Mouse (Mus musculus): ENCODE measurements around the gene Hyal3. TPM values are rescaled to one million over a fixed set of nuclear protein-coding genes. Genes with fewer than 3 reads are reported as not detected.

Gene Hyal3
- polyA plus RNA-seq, 1 experiment = 1.6 TPM

DNA sequence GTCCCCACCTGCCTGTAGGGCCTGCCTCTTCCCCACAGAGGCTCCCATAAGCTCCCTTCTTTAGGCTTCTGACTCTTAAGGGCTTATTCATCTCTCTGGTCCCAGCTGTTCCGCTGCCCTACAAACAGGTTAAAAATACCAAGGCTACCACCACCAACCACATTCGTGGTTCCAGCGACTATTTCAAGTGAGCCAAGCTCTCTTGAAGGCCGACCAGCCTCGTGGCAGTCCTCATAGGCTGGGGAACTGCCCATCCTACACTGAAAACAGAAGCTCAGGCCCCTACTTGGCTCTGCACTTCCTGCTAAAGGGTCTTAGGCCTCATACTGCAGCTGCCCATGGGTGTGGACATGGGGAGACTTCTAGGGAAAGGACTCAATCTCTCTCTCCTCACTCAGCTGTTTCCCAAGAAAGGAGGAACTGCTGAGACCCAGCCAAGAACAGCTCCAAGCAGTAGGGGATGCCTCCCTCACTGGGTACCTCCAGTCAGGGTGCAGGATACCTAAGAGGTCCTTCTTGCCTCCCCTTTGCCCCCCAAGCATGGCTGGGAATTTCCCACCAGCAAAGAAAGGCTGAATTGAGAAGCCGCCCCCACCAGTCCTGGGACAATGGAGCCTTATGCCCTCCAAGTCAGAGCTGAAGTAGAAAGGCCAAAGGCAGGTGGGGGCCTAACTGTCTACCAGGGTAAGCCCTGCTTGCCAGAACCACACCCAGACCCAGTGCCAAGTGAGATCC is 31.0 kb downstream of the Hyal3 start:
- WGBS = 77% methylated on average over 6 of the region's 6 CpGs
- Histone ChIP-seq H3K36me3 (ENCODE audit: control insufficient read depth, insufficient read depth, low read length) (peaks cover 2% of the 10 kb centered on the region), H3K4me1 (ENCODE audit: control insufficient read depth, insufficient read depth, low read length) (peaks cover 24% of the 10 kb centered on the region), H3K27ac (ENCODE audit: insufficient read depth, low read depth, low read length) (peak overlapping the region; percentile 86), H3K4me3 (ENCODE audit: insufficient read depth, low read depth, low read length) (0 out of 2 replicates have a peak overlapping the region, but pooled peaks have one; percentile 27), H3K27me3 (replicated peaks; ENCODE audit: control insufficient read depth, insufficient read depth, low read length) (no peaks in the 10 kb centered on the region)
- DNase-seq = no peak
- TF ChIP-seq POLR2A (IDR thresholded peaks at IDR 0.05; ENCODE audit: low read depth, low read length) = no peak
- TF ChIP-seq CTCF (conservative IDR thresholded peaks at IDR 0.05; ENCODE audit: insufficient read depth, insufficient read length, low read depth, low read length) = no peak

DNA sequence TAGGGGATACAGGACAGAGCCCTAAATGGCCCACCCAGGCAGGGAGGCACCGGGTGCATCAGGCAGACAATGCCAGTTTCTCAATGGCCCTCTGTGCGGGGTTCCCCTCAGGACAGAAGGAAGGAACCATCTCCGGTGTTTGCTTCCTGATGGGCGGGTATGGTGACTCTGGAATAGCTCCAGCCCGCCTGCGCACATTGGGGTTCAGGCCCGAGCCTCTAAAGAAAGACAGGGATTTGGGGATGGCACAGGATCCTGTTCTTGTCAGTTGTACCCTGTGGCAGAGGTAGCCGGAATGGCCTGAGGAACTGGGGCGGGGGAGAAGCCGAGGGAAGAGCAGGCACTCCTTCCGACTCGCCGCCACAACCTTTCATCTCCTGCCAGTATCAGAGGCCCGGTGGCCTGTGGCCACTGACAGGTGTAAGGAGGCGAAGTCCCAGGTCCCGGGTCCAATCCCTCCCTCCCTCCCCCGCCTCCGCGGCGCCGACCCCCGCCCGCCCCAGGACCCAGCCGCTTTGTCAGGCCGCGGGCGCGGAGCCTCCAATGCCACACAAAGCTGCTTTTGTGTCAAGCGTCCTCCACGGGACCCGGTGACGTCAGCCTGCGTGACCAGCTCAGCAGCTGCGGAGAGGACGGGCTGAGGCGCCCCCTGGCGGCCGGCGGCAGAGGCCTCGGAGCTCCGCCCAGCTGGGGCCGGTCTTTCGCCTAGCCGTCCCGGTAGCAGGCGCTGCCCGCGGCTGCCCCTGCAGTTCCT is 31.8 kb downstream of the Hyal3 start:
- H3K4me3 ChIP-seq (ENCODE audit: insufficient read depth, low read depth, low read length) = peak overlapping the region; percentile 27
- H3K4me1 ChIP-seq (ENCODE audit: control insufficient read depth, insufficient read depth, low read length) = peaks cover 24% of the 10 kb centered on the region
- DNase-seq = peak; percentile 99
- WGBS = 6% methylated on average over 38 of the region's 48 CpGs
- TF ChIP-seq CTCF (conservative IDR thresholded peaks at IDR 0.05; ENCODE audit: insufficient read depth, insufficient read length, low read depth, low read length) (peak; percentile 85), POLR2A (IDR thresholded peaks at IDR 0.05; ENCODE audit: low read depth, low read length) (peak; percentile 69)
- peak overlapping the region; percentile 86 for H3K27ac ChIP-seq (ENCODE audit: insufficient read depth, low read depth, low read length)
- H3K27me3 ChIP-seq (replicated peaks; ENCODE audit: control insufficient read depth, insufficient read depth, low read length) = no peaks in the 10 kb centered on the region
- peaks cover 2% of the 10 kb centered on the region for H3K36me3 ChIP-seq (ENCODE audit: control insufficient read depth, insufficient read depth, low read length)

DNA sequence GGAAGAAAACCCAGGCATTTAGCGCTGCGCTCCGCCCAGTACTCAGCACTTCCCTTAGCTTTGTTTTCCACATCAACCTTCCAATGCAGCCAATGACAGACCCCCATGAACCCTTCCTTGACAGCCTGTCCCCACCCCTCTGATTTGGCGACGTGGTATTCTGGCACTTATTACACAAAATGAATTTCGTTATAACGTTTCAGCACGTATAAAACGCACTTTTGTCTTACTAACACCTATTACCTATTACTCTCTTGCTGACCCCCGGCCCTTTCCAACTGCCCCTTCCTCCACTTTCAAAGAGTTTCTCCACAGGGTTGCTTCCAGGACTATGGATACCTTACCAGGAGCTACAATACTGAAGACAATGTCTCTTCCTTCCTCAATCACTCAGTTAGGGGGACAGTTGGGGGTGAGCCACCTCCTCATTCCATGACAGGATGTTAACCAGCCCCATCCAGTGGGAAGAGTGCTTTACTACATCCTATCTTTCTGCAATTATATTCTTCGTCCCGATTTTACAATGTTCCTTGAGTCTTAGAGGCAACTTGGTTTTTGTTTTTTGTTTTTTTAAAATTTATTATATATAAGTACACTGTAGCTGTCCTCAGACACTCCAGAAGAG is 32.4 kb downstream of the Hyal3 start:
- Histone ChIP-seq H3K4me1 (ENCODE audit: control insufficient read depth, insufficient read depth, low read length) (peaks cover 26% of the 10 kb centered on the region), H3K27me3 (replicated peaks; ENCODE audit: control insufficient read depth, insufficient read depth, low read length) (no peaks in the 10 kb centered on the region), H3K36me3 (ENCODE audit: control insufficient read depth, insufficient read depth, low read length) (peaks cover 2% of the 10 kb centered on the region), H3K4me3 (ENCODE audit: insufficient read depth, low read depth, low read length) (peak overlapping the region; percentile 8; the same call in 1 of the 2 replicates), H3K27ac (ENCODE audit: insufficient read depth, low read depth, low read length) (peak overlapping the region; percentile 75)
- TF ChIP-seq CTCF (conservative IDR thresholded peaks at IDR 0.05; ENCODE audit: insufficient read depth, insufficient read length, low read depth, low read length) (peak; percentile 27; the same call in 1 of the 2 replicates), POLR2A (IDR thresholded peaks at IDR 0.05; ENCODE audit: low read depth, low read length) (no peak)
- no peak for DNase-seq
- 6% methylated on average over 12 of the region's 12 CpGs for WGBS

DNA sequence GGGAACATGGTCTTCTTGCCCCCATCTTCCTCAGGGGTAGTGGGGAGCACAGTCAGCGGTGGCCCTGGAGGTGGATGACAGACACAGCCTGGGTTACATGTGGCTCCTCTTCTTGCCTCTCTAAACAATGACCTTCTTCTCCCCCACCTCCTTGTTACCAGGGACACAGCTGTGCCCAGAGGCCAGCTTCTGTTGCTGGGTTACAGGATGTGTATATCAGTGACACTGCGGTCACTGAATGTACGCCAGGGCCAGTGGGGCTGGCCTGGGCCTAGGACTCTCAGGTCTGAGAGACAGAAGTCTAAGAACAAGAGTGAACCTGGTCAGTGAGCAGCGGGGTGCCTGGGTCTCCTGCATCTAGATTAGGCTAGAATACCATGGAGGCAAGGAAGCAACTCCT is 34.4 kb downstream of the Hyal3 start:
- H3K4me1 ChIP-seq (ENCODE audit: control insufficient read depth, insufficient read depth, low read length) = peaks cover 33% of the 10 kb centered on the region
- TF ChIP-seq POLR2A (IDR thresholded peaks at IDR 0.05; ENCODE audit: low read depth, low read length) (no peak), CTCF (conservative IDR thresholded peaks at IDR 0.05; ENCODE audit: insufficient read depth, insufficient read length, low read depth, low read length) (no peak)
- 63% methylated on average over 4 of the region's 4 CpGs for WGBS
- H3K27ac ChIP-seq (ENCODE audit: insufficient read depth, low read depth, low read length) = no peak overlapping the region
- H3K36me3 ChIP-seq (ENCODE audit: control insufficient read depth, insufficient read depth, low read length) = peaks cover 2% of the 10 kb centered on the region
- DNase-seq = no peak
- H3K27me3 ChIP-seq (replicated peaks; ENCODE audit: control insufficient read depth, insufficient read depth, low read length) = no peaks in the 10 kb centered on the region
- no peak overlapping the region for H3K4me3 ChIP-seq (ENCODE audit: insufficient read depth, low read depth, low read length)

DNA sequence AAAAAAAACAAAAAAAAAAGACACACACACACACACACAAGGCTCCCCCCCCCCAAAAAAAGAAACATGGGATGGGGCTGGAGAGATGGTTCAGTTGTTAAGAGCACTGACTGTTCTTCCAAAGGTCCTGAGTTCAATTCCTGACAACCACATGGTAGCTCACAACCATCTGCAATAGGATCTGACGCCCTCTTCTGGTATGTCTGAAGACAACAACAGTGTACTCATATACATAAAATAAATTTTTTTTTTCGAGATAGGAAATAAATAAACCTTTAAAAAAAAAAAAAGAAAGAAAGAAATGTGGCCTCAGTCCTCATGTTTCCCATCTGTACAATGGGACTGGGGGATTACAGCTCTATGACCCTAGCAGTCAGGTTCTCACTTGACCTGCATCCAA is 36.8 kb downstream of the Hyal3 start:
- TF ChIP-seq CTCF (conservative IDR thresholded peaks at IDR 0.05; ENCODE audit: insufficient read depth, insufficient read length, low read depth, low read length) = no peak
- TF ChIP-seq POLR2A (IDR thresholded peaks at IDR 0.05; ENCODE audit: low read depth, low read length) = no peak
- Histone ChIP-seq H3K27me3 (replicated peaks; ENCODE audit: control insufficient read depth, insufficient read depth, low read length) (no peaks in the 10 kb centered on the region), H3K36me3 (ENCODE audit: control insufficient read depth, insufficient read depth, low read length) (peaks cover 2% of the 10 kb centered on the region), H3K4me3 (ENCODE audit: insufficient read depth, low read depth, low read length) (no peak overlapping the region), H3K4me1 (ENCODE audit: control insufficient read depth, insufficient read depth, low read length) (peaks cover 40% of the 10 kb centered on the region), H3K27ac (ENCODE audit: insufficient read depth, low read depth, low read length) (0 out of 2 replicates have a peak overlapping the region, but pooled peaks have one; percentile 91)
- DNase-seq = no peak
- 75% methylated on average over 2 of the region's 2 CpGs for WGBS

DNA sequence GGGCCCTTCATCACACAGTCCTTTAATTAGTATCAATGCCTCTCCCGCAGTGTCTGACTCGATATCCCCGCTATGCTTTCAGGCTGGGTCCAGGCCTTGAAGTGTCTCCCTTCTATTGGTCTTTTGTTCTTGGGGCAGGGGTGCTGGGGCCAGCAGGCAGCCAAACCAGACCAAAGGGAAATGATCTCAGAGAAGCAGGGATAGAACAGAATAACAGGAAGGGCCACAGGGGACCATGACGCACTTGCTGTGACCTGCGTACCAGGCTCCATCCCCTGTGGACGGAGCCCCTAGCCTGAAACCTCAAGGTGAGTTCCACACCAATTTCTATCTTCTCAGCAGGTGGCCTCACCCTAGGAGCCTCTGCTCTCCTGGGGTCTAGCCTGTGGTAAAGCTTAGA is 37.5 kb downstream of the Hyal3 start:
- WGBS = 78% methylated on average over 6 of the region's 6 CpGs
- Histone ChIP-seq H3K4me1 (ENCODE audit: control insufficient read depth, insufficient read depth, low read length) (peaks cover 37% of the 10 kb centered on the region), H3K27ac (ENCODE audit: insufficient read depth, low read depth, low read length) (peak overlapping the region; percentile 91), H3K4me3 (ENCODE audit: insufficient read depth, low read depth, low read length) (no peak overlapping the region), H3K36me3 (ENCODE audit: control insufficient read depth, insufficient read depth, low read length) (peaks cover 2% of the 10 kb centered on the region), H3K27me3 (replicated peaks; ENCODE audit: control insufficient read depth, insufficient read depth, low read length) (no peaks in the 10 kb centered on the region)
- no peak for DNase-seq
- TF ChIP-seq CTCF (conservative IDR thresholded peaks at IDR 0.05; ENCODE audit: insufficient read depth, insufficient read length, low read depth, low read length) (no peak), POLR2A (IDR thresholded peaks at IDR 0.05; ENCODE audit: low read depth, low read length) (no peak)

Measured in kidney, adult 2 months (tissue).